Mouse (Mus musculus): ENCODE measurements at regions not wholly inside any gene's neighbourhood (a gene's known extent, or its start where the extent isn't known, plus 50 kb on each side); places are given as distances from the start of the nearest gene placed in this dataset.

DNA sequence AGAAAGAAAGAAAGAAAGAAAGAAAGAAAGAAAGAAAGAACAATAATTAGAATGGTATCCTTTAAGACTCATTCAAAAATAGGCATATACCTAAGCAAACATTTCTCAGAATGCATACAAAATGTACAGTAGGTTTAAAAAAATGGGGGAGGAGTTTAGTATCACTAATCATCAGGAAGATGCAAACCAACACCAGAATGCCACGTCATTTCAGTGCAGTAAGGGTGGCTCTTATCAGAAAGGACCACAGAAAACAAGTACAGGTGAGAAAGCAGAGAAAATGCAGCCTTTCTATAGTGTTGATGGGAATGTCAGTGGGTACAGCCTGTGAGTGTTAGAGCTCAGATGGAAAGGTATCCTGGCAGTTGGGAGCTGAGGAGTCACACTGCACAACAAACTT lies 55.6 kb upstream of the Gm47985 start:
- no peak for ATAC-seq (ENCODE audit: low FRiP score)
- Histone ChIP-seq H3K4me3 (replicated peaks) (no peak overlapping the region), H3K36me3 (replicated peaks) (no peaks in the 10 kb centered on the region), H3K27ac (no peak overlapping the region), H3K9me3 (no peaks in the 10 kb centered on the region), H3K9ac (no peak overlapping the region), H3K4me1 (no peaks in the 10 kb centered on the region), H3K27me3 (no peaks in the 10 kb centered on the region), H3K4me2 (no peak overlapping the region)
- 63% methylated on average over 1 of the region's 1 CpGs for WGBS

DNA sequence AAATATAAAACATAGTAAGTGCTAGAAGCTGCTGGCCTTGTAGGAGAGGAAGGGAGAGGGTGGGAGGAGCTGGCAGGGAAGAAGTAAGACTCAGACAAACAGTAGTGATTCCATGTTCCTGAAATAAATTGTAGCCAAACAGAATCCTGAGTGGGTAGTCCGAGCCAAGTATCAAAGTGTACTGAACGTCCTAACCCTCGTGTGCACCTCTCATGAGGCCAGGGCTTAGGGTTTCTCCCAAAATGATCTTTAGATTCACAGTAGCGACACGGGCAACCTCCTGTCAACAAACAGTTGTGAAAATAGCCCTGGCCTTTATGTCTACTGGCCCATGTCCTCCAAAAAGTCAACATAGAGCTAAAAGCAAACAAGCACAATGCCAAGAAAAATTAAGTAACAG lies 54.3 kb upstream of the Gm47985 start:
- no peak for ATAC-seq (ENCODE audit: low FRiP score)
- Histone ChIP-seq H3K27me3 (no peaks in the 10 kb centered on the region), H3K36me3 (replicated peaks) (no peaks in the 10 kb centered on the region), H3K4me3 (replicated peaks) (no peak overlapping the region), H3K27ac (no peak overlapping the region), H3K9me3 (no peaks in the 10 kb centered on the region), H3K9ac (no peak overlapping the region), H3K4me2 (no peak overlapping the region), H3K4me1 (no peaks in the 10 kb centered on the region)
- 93% methylated on average over 5 of the region's 5 CpGs for WGBS

DNA sequence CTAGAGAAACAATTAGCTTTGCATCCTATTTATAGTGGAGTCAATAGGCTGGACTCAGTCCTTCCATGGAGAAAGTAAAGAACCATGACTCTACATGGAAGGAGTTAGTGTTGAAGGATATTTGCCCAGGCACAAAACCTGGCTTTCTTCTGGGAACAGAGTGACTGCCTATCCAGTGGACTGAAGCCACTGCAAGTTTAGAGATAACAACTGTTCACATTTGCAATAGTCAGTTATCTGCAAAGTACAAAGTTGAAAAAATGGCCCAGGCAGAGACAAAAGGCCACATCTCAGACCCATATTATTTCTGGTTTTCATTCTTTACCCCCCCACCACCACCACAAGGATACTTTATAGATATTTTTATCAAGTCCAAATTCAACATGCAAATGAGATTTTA lies 53.4 kb upstream of the Gm47985 start:
- Histone ChIP-seq H3K4me1 (no peaks in the 10 kb centered on the region), H3K4me3 (replicated peaks) (no peak overlapping the region)
- ATAC-seq (ENCODE audit: low FRiP score): no peak

DNA sequence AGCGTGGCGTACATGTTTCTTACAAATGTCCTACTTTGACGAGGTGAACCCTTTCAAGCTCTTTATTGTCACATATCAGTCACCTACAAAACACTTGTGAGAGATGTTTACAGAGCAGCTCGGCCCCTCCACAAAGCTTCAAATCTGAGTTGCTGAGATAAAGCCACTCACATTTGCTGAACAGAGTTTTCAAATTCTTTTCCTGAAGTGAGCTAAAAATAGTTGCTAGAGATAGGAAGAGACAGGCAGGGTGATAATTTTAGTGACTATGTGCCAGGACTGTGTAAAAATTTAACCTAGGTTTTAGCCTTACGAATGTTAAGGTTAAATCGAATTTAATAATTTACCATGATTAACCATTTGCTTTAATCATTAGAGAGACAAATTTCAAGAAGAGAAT lies 52.3 kb upstream of the Gm47985 start:
- Histone ChIP-seq H3K27ac (no peak overlapping the region), H3K36me3 (replicated peaks) (no peaks in the 10 kb centered on the region), H3K27me3 (no peaks in the 10 kb centered on the region), H3K4me3 (replicated peaks) (no peak overlapping the region), H3K4me1 (no peaks in the 10 kb centered on the region), H3K9me3 (no peaks in the 10 kb centered on the region), H3K4me2 (no peak overlapping the region), H3K9ac (no peak overlapping the region)
- WGBS: 79% methylated on average over 6 of the region's 6 CpGs
- no peak for ATAC-seq (ENCODE audit: low FRiP score)

More for the DNA sequence above, 53.4 kb upstream of the Gm47985 start:
- Histone ChIP-seq H3K9me3 (no peaks in the 10 kb centered on the region), H3K27ac (no peak overlapping the region), H3K9ac (no peak overlapping the region), H3K36me3 (replicated peaks) (no peaks in the 10 kb centered on the region), H3K27me3 (no peaks in the 10 kb centered on the region), H3K4me2 (no peak overlapping the region)

DNA sequence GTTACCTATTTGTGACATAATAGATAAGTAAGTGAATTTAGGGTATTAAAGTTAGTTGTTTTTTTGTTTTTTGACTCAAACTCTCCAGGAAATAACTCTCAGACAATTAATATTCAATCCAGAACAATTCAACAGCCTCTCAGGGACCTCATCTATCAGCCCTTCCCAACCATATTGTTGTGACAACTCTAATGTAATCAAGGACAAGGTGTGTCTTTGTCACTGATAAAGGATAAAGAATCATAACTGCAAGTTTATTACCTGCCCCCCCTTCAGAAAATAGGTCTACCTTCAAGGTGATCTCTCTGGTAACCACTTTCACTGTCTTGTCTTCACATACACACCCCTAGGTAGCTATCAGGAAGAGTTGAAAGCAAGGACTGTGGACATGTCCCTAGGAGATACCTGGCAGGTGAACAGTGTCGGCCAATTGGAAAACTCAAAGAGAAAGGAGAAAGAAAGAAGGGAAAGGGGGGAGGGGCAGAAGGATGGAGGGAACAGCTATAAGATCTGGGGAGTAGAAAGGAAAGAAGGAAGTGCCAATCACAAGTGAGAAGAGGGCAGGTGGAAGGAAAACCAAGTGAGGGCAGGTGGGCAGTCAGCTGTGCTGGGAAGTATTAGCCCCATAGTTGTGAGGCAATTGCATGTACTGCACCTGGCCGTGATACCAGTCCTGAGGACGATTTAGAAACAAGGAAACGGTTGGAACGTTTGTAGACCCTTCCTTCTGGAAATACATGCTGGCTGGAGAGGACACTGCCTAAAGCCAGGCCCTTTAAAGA lies 51.3 kb upstream of the Gm47985 start:
- Histone ChIP-seq H3K9ac (no peak overlapping the region), H3K4me1 (no peaks in the 10 kb centered on the region), H3K27ac (no peak overlapping the region), H3K36me3 (replicated peaks) (no peaks in the 10 kb centered on the region), H3K4me3 (replicated peaks) (no peak overlapping the region), H3K9me3 (no peaks in the 10 kb centered on the region), H3K4me2 (no peak overlapping the region), H3K27me3 (no peaks in the 10 kb centered on the region)
- ATAC-seq (ENCODE audit: low FRiP score): no peak
- 90% methylated on average over 5 of the region's 5 CpGs for WGBS

DNA sequence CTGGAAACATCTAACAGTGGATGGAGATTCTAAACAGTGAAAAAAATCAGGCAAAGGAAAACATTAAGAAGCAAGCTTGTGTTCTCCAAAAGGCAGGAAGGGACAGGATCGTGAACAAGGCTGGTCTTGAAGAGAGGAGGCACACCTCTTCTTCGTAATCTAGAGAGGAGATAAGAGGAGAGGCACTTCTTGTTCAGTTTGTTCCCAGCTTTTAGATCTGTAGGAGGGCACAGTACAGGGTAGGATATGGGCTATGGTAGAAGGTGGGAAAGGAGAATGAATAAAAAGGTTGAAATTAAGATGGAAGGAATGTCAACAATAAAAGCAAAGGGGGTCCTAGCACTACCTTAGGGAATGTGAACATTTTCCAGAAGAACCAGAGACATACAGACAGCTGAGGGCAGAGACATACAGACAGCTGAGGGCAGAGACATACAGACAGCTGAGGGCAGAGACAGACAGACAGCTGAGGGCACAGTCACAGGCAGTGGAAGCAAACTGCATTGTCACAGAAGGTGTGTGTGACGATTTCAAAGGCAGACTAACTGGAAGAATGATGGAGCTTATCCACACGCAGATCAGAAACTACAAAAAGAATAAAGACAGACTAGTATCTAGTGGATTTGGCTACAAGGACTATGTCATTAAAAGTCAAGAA lies 50.6 kb upstream of the Gm47985 start:
- no peak overlapping the region for H3K27ac ChIP-seq
- no peaks in the 10 kb centered on the region for H3K27me3 ChIP-seq
- H3K4me2 ChIP-seq: no peak overlapping the region
- H3K36me3 ChIP-seq (replicated peaks): no peaks in the 10 kb centered on the region
- H3K9ac ChIP-seq: no peak overlapping the region
- H3K4me3 ChIP-seq (replicated peaks): no peak overlapping the region
- no peaks in the 10 kb centered on the region for H3K9me3 ChIP-seq
- 87% methylated on average over 4 of the region's 4 CpGs for WGBS
- no peak for ATAC-seq (ENCODE audit: low FRiP score)
- H3K4me1 ChIP-seq: no peaks in the 10 kb centered on the region

Data from forebrain, embryonic 12.5 days (tissue).